Mouse (Mus musculus): ENCODE data around the gene B4galt5.
A peak's percentile ranks its signal among the peaks of the same experiment; 100 is the strongest.

B4galt5 gene

DNA sequence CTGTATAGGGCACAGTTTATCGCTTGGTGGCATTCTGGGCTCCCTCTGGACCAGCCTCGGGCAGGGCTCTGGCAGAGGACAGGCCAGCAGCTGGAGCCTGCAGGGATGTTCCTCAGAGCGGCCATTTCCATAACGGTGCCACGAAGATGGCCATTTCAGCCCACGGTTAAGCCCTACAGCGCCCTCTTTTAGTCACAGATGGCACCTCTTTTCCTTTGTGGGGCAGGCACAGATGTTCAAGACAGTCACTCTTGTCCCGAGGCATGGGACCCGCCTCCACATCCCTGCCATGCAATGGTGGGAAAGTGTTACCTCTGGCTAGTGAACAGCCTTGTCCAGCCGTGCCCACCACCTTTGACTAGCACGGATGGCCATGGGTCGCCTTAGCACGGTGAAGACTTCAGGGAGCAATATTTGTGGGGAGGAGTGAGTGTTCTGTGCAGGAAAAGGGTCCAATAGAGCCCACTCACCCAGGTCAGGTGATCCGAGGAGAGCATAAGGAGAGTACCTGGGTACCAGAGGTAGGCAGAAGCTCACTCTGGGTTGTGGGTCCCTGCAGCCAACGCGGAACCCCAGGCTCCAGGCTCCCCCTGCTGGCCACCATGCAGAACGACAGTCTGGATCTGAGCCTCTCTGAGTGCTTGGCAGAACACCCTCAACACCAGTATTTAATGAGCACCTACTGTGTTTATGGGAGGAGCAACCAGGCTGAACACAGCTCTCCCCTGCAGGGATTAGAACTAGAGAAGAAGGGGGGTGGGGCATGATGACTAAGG is 70.0 kb downstream of the B4galt5 start:
- peaks cover 47% of the 10 kb centered on the region for H3K9me3 ChIP-seq (ENCODE audit: low read length)
- H3K4me3 ChIP-seq (replicated peaks; ENCODE audit: low read length), result no peak overlapping the region
- H3K4me1 ChIP-seq (replicated peaks; ENCODE audit: low read depth, low read length), result peaks cover 10% of the 10 kb centered on the region; the same call in 1 of the 2 replicates

DNA sequence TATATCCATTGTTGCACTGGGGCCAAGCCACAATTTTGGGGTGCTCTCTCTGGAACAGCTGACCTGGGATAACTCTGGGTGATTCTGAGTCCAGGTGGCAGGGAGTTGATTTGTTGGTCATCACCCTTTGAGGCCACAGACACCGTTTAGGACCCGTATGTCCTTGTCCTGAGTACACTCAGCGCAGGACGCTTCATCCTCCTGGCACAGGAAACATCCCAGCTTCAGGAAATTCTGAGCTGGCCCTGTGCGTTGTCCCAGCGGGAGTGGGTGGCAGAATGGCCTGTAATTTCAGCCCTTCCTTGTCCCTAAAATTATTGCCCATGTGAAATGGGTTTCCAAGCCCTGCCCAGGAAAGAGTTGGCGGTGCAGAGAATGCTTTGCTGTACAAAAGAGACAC is 71.0 kb downstream of the B4galt5 start:
- H3K4me1 ChIP-seq (replicated peaks; ENCODE audit: low read depth, low read length), result peaks cover 14% of the 10 kb centered on the region
- no peak for TF ChIP-seq POU5F1 (IDR thresholded peaks at IDR 0.05; ENCODE audit: borderline replicate concordance, low read length)
- TF ChIP-seq CTCF (conservative IDR thresholded peaks at IDR 0.05; ENCODE audit: low read length), result no peak
- no peak for TF ChIP-seq NANOG (IDR thresholded peaks at IDR 0.05; ENCODE audit: borderline replicate concordance, low read length)
- H3K9me3 ChIP-seq (ENCODE audit: low read length), result peaks cover 39% of the 10 kb centered on the region
- no peaks in the 10 kb centered on the region for H3K36me3 ChIP-seq (ENCODE audit: insufficient read depth, low read length)
- peak overlapping the region; percentile 47 for H3K4me3 ChIP-seq (replicated peaks; ENCODE audit: low read length)
- H3K27me3 ChIP-seq (ENCODE audit: insufficient read depth, low read length), result 0 out of 2 replicates have a peak, but pooled peaks cover 2% of the 10 kb centered on the region

More for the DNA sequence above, 70.0 kb downstream of the B4galt5 start:
- 0 out of 2 replicates have a peak, but pooled peaks cover 2% of the 10 kb centered on the region for H3K27me3 ChIP-seq (ENCODE audit: insufficient read depth, low read length)
- H3K36me3 ChIP-seq (ENCODE audit: insufficient read depth, low read length), result no peaks in the 10 kb centered on the region
- TF ChIP-seq CTCF (conservative IDR thresholded peaks at IDR 0.05; ENCODE audit: low read length), result peak; percentile 64
- no peak for TF ChIP-seq POU5F1 (IDR thresholded peaks at IDR 0.05; ENCODE audit: borderline replicate concordance, low read length)
- TF ChIP-seq NANOG (IDR thresholded peaks at IDR 0.05; ENCODE audit: borderline replicate concordance, low read length), result no peak

DNA sequence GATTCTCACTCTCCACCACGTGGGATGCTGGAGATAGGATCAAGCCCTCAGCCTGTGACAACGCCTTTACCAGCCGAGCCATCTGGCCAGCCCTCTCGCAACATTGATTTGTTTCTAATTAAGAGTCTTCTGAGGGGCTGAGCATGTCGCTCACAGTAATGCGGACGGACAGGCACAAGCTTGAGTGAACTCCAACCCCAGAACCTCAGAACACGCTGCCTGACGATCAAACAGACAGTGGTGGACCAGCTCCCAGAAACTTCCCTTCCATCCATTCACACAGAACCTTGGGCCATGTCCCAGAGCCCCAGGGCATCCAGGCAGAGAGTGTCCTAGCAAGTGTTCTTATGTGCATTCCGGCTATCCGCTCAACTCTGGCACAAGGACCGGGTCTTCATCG is 72.0 kb downstream of the B4galt5 start:
- H3K9me3 ChIP-seq (ENCODE audit: low read length), result peaks cover 36% of the 10 kb centered on the region
- peaks cover 20% of the 10 kb centered on the region for H3K4me1 ChIP-seq (replicated peaks; ENCODE audit: low read depth, low read length)
- no peaks in the 10 kb centered on the region for H3K36me3 ChIP-seq (ENCODE audit: insufficient read depth, low read length)
- 0 out of 2 replicates have a peak, but pooled peaks cover 2% of the 10 kb centered on the region for H3K27me3 ChIP-seq (ENCODE audit: insufficient read depth, low read length)
- no peak overlapping the region for H3K4me3 ChIP-seq (replicated peaks; ENCODE audit: low read length)
- TF ChIP-seq NANOG (IDR thresholded peaks at IDR 0.05; ENCODE audit: borderline replicate concordance, low read length) (no peak), POU5F1 (IDR thresholded peaks at IDR 0.05; ENCODE audit: borderline replicate concordance, low read length) (no peak), CTCF (conservative IDR thresholded peaks at IDR 0.05; ENCODE audit: low read length) (no peak)

DNA sequence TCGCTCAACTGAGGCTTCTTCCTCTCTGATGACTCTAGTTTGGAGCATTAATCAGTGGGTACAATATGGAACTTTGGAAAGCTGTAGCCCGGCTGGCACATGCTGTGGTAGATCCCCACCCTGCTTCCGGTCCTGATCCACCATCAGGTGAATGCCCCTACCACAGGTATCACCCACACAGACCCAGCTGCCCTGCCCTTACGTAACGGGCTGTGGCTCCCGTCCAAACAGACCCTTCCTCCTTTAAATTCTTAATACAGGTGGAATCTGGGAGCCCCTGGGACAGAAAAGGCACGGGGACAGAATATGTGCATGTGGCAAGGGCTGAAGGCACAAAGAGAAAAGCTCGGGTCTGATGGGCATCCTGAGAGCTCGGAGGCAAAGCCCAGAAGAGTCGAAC is 73.1 kb downstream of the B4galt5 start:
- H3K9me3 ChIP-seq (ENCODE audit: low read length), result peaks cover 24% of the 10 kb centered on the region
- H3K4me3 ChIP-seq (replicated peaks; ENCODE audit: low read length), result no peak overlapping the region
- H3K4me1 ChIP-seq (replicated peaks; ENCODE audit: low read depth, low read length), result peaks cover 20% of the 10 kb centered on the region
- H3K27me3 ChIP-seq (ENCODE audit: insufficient read depth, low read length), result 0 out of 2 replicates have a peak, but pooled peaks cover 2% of the 10 kb centered on the region
- no peaks in the 10 kb centered on the region for H3K36me3 ChIP-seq (ENCODE audit: insufficient read depth, low read length)
- TF ChIP-seq POU5F1 (IDR thresholded peaks at IDR 0.05; ENCODE audit: borderline replicate concordance, low read length) (no peak), CTCF (conservative IDR thresholded peaks at IDR 0.05; ENCODE audit: low read length) (no peak), NANOG (IDR thresholded peaks at IDR 0.05; ENCODE audit: borderline replicate concordance, low read length) (no peak)

DNA sequence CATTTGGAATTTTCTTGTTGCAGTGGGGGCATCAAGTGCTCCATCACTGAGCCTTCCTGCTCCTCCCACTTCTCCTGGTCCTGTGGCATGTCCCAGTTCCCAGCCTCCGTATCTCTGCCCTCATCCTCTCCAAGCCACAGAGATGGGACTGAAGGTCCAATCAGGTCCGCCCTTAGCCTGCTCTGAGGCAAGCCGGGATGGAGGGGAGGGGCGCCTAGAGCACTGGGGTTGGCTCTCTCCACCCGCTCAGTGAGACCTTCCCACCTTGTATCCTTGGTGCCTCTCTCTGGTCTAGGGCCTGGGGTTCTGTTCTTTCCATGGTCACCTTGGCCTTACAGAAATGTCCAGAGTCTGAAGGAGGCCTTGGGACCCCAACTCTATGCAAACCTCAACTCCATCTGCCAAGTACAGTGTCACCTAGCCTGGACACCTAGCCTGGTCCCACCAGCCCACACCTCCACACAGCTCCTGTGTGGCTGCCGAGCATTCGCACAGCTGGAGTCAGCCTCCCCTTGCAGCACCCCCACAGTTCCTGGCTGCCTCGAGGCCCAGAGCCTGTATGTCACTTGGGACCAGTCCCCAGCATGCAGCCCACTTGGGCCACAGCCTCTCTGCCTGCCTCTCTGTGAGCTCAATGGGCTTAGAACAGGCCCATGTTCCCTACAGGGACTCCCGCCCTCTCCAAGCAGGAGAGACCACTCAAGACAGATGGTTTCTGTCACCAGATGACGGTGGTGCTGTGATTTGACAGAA is 74.1 kb downstream of the B4galt5 start:
- TF ChIP-seq CTCF (conservative IDR thresholded peaks at IDR 0.05; ENCODE audit: low read length) (no peak), NANOG (IDR thresholded peaks at IDR 0.05; ENCODE audit: borderline replicate concordance, low read length) (no peak), POU5F1 (IDR thresholded peaks at IDR 0.05; ENCODE audit: borderline replicate concordance, low read length) (no peak)

DNA sequence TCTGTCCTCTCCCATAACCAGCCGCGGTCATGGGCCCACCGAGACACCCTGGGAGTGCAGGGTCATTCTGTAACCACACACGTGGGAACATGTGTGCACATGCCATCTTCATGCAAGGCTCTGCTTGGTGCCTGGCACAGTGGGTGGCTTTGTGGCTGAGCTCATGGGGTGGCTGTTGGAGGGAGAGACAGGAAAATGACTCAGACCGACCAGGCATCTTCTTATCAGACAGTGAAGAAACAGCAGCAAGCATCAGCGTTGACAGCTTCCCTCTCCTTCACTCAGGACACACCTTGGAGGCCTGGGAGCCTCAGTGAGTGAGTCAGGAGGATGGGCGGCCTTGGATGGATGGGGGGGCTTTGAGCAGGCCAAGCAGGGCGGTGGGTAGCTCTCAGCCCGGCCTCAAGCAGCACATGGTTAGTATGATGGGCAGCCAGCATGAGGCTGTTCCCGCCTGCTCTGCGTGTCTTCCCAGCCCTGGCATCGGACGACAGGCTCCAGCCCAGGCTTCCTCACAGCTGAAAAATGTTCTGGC is 75.7 kb downstream of the B4galt5 start:
- Histone ChIP-seq H3K9me3 (ENCODE audit: low read length) (no peaks in the 10 kb centered on the region; the same call in 1 of the 2 replicates), H3K27me3 (ENCODE audit: insufficient read depth, low read length) (0 out of 2 replicates have a peak, but pooled peaks cover 2% of the 10 kb centered on the region)
- TF ChIP-seq NANOG (IDR thresholded peaks at IDR 0.05; ENCODE audit: borderline replicate concordance, low read length) (no peak), CTCF (conservative IDR thresholded peaks at IDR 0.05; ENCODE audit: low read length) (no peak), POU5F1 (IDR thresholded peaks at IDR 0.05; ENCODE audit: borderline replicate concordance, low read length) (no peak)

More for the DNA sequence above, 74.1 kb downstream of the B4galt5 start:
- H3K36me3 ChIP-seq (ENCODE audit: insufficient read depth, low read length), result no peaks in the 10 kb centered on the region
- H3K9me3 ChIP-seq (ENCODE audit: low read length), result peaks cover 14% of the 10 kb centered on the region
- peaks cover 20% of the 10 kb centered on the region for H3K4me1 ChIP-seq (replicated peaks; ENCODE audit: low read depth, low read length)
- 0 out of 2 replicates have a peak, but pooled peaks cover 2% of the 10 kb centered on the region for H3K27me3 ChIP-seq (ENCODE audit: insufficient read depth, low read length)
- no peak overlapping the region for H3K4me3 ChIP-seq (replicated peaks; ENCODE audit: low read length)

DNA sequence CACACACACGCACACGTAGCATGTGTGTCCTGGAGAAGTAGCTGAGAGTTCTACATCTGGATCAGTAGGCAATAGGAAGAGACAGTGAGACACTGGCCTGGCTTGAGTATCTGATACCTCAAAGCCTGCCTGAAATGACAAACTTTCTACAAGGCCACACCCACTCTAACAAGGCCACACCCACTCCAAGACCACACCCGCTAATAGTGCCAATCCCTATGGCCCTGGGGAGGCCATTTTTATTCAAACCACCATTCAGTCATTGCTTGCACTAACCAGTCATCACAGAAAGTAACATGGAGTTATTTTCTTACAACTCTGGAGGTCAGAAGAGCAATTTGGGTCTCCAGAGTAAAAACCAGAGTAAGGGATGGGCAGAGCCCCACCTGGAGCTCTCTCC is 76.3 kb downstream of the B4galt5 start:
- no peaks in the 10 kb centered on the region for H3K36me3 ChIP-seq (ENCODE audit: insufficient read depth, low read length)
- H3K4me3 ChIP-seq (replicated peaks; ENCODE audit: low read length), result no peak overlapping the region
- no peak for TF ChIP-seq NANOG (IDR thresholded peaks at IDR 0.05; ENCODE audit: borderline replicate concordance, low read length)

More for the DNA sequence above, 75.7 kb downstream of the B4galt5 start:
- peaks cover 15% of the 10 kb centered on the region for H3K4me1 ChIP-seq (replicated peaks; ENCODE audit: low read depth, low read length)
- no peaks in the 10 kb centered on the region for H3K36me3 ChIP-seq (ENCODE audit: insufficient read depth, low read length)
- no peak overlapping the region for H3K4me3 ChIP-seq (replicated peaks; ENCODE audit: low read length)

DNA sequence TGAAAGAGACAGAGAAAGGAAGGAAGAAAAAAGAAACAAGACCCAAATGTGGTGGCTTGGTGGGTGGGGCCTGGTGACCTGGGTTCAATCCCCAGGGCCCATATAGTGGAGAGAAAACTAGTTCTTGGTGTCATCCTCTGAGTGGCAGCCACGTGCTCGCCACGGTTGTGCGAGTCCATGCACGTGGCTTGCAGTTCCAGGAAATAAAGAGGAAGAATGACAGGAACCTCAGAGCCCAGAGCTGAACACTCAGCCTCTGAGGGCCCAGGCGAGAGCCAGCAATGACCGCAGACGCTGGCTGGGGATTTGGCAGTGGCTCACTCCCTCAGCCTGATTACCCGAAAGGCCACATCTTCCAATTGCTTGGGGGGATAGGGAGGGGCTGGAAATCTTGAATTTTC is 77.9 kb downstream of the B4galt5 start:
- no peak for TF ChIP-seq POU5F1 (IDR thresholded peaks at IDR 0.05; ENCODE audit: borderline replicate concordance, low read length)
- TF ChIP-seq NANOG (IDR thresholded peaks at IDR 0.05; ENCODE audit: borderline replicate concordance, low read length), result no peak
- no peak for TF ChIP-seq CTCF (conservative IDR thresholded peaks at IDR 0.05; ENCODE audit: low read length)
- peaks cover 23% of the 10 kb centered on the region for H3K4me1 ChIP-seq (replicated peaks; ENCODE audit: low read depth, low read length)
- no peaks in the 10 kb centered on the region for H3K36me3 ChIP-seq (ENCODE audit: insufficient read depth, low read length)
- H3K9me3 ChIP-seq (ENCODE audit: low read length), result no peaks in the 10 kb centered on the region
- 0 out of 2 replicates have a peak, but pooled peaks cover 2% of the 10 kb centered on the region for H3K27me3 ChIP-seq (ENCODE audit: insufficient read depth, low read length)
- H3K4me3 ChIP-seq (replicated peaks; ENCODE audit: low read length), result no peak overlapping the region

More for the DNA sequence above, 76.3 kb downstream of the B4galt5 start:
- Histone ChIP-seq H3K4me1 (replicated peaks; ENCODE audit: low read depth, low read length) (peaks cover 15% of the 10 kb centered on the region), H3K27me3 (ENCODE audit: insufficient read depth, low read length) (0 out of 2 replicates have a peak, but pooled peaks cover 2% of the 10 kb centered on the region), H3K9me3 (ENCODE audit: low read length) (no peaks in the 10 kb centered on the region)

Measured in E14TG2a.4 (cell line).